Mouse (Mus musculus) liver, embryonic 13.5 days (tissue): Measurements from ENCODE around the gene Vmn1r55. TPM values are rescaled to one million over a fixed set of nuclear protein-coding genes. Genes with fewer than 3 reads are reported as not detected.
"Not testable (repeated sequence)": the region's sequence is repeated elsewhere in the genome, so short reads cannot be mapped to it uniquely, and the experiment has no call there.

ENCODE experiments used
- ATAC-seq: fragments of 200-750 bp; cut with Nextera tagmentation; 2 replicates; pipeline ENCODE4 v1.8.0; 2017; ENCODE audit warnings: low read depth, mild to moderate bottlenecking, moderate number of reproducible peaks, moderate library complexity
- DNase-seq: peaks from one replicate; pipeline ENCODE4 v3.0.0; 2022
- H3K27ac ChIP-seq: fragments of 300-500 bp; sonication (generic); 2 replicates; pipeline ENCODE4 v1.5.1; 2015; ENCODE audit warnings: moderate library complexity, mild to moderate bottlenecking, inconsistent platforms
- H3K27me3 ChIP-seq: fragments of 300-500 bp; sonication (generic); 2 replicates; pipeline ENCODE4 v1.6.1; 2015; ENCODE audit warnings: mild to moderate bottlenecking, inconsistent platforms
- H3K36me3 ChIP-seq: fragments of 300-500 bp; sonication (generic); 2 replicates; pipeline ENCODE4 v1.6.1; 2015; ENCODE audit warnings: mild to moderate bottlenecking, inconsistent platforms
- H3K4me1 ChIP-seq: fragments of 300-500 bp; sonication (generic); replicated peaks from 2 replicates; pipeline ENCODE4 v1.6.1; 2015; ENCODE audit warnings: inconsistent platforms
- H3K4me2 ChIP-seq: fragments of 300-500 bp; sonication (generic); 2 replicates; pipeline ENCODE4 v1.6.1; 2015; ENCODE audit warnings: inconsistent platforms, mild to moderate bottlenecking, moderate library complexity
- H3K4me3 ChIP-seq: fragments of 300-500 bp; sonication (generic); replicated peaks from 2 replicates; pipeline ENCODE4 v1.5.1; 2015; ENCODE audit warnings: mild to moderate bottlenecking, inconsistent platforms
- H3K9ac ChIP-seq: fragments of 300-500 bp; sonication (generic); 2 replicates; pipeline ENCODE4 v1.6.1; 2015; ENCODE audit warnings: mild to moderate bottlenecking, inconsistent platforms
- H3K9me3 ChIP-seq: fragments of 300-500 bp; sonication (generic); replicated peaks from 2 replicates; pipeline ENCODE4 v1.6.1; 2016; ENCODE audit warnings: inconsistent platforms
- WGBS: fragments of 180-500 bp; shearing (Covaris S2); methylation state at CpG from one replicate; pipeline ENCODE4 v1.1.7; 2015; ENCODE audit not compliant: insufficient replicate concordance; 5-methylcytosine and 5-hydroxymethylcytosine counted together
- polyA plus RNA-seq: library from polyadenylated mRNA; unstranded; fragments of >200 nt; fragmentation: Nextera tagmentation; extraction: Ambion mirVana; gene quantifications from 2 replicates; pipeline ENCODE4 v1.2.1, GENCODE M21; 2015

The Vmn1r55 gene
- not detected in 2 replicates for polyA plus RNA-seq

- not testable (repeated sequence) for H3K36me3 ChIP-seq, DNase-seq, H3K27ac ChIP-seq, H3K4me3 ChIP-seq, H3K9ac ChIP-seq, ATAC-seq, H3K4me1 ChIP-seq, H3K9me3 ChIP-seq, H3K27me3 ChIP-seq, H3K4me2 ChIP-seq
Observed at GRCm38 (mm10) chr7:5149570-5149969, at the start of gene Vmn1r55. Gene Vmn1r55, minus strand, starts transcription at chr7:5149670.

- not testable (repeated sequence) for H3K9ac ChIP-seq, ATAC-seq, H3K4me3 ChIP-seq, H3K27ac ChIP-seq, H3K36me3 ChIP-seq, DNase-seq, H3K4me1 ChIP-seq, H3K27me3 ChIP-seq, H3K9me3 ChIP-seq, H3K4me2 ChIP-seq
Observed at GRCm38 (mm10) chr7:5196647-5197046, 47.2 kb upstream of the Vmn1r55 start, which contains the start of gene Vmn1r56. Gene Vmn1r56, minus strand, starts transcription at chr7:5196747.

- WGBS, result 13% methylated on average over 42 of the region's 42 CpGs
- Histone ChIP-seq H3K27me3 (0 out of 2 replicates have a peak, but pooled peaks cover 5% of the 10 kb centered on the region), H3K9me3 (no peaks in the 10 kb centered on the region), H3K4me2 (peak within 1 kb of the TSS; percentile 61), H3K4me3 (peak within 1 kb of the TSS; percentile 44), H3K4me1 (peaks cover 8% of the 10 kb centered on the region; the same call in 1 of the 2 replicates), H3K27ac (no peak within 1 kb of the TSS), H3K9ac (peak within 1 kb of the TSS; percentile 46), H3K36me3 (no peaks in the 10 kb centered on the region)
- ATAC-seq, result peak; percentile 82
- DNase-seq, result peak; percentile 53
Observed at GRCm38 (mm10) chr7:5125549-5126406, 23.7 kb downstream of the Vmn1r55 start, which contains the start of gene Rasl2-9. Gene Rasl2-9, minus strand, starts transcription at chr7:5125950.

GRCm38 (mm10) chr7:5125078-5125477 lies 24.4 kb downstream of the Vmn1r55 start:
- Histone ChIP-seq H3K9ac (no peak overlapping the region), H3K27me3 (0 out of 2 replicates have a peak, but pooled peaks cover 5% of the 10 kb centered on the region), H3K36me3 (no peaks in the 10 kb centered on the region), H3K9me3 (no peaks in the 10 kb centered on the region), H3K27ac (no peak overlapping the region), H3K4me2 (peak overlapping the region; percentile 61), H3K4me3 (no peak overlapping the region), H3K4me1 (peaks cover 8% of the 10 kb centered on the region; the same call in 1 of the 2 replicates)
- 67% methylated on average over 8 of the region's 8 CpGs for WGBS
- no peak for DNase-seq
- no peak for ATAC-seq

- no peak for DNase-seq
- Histone ChIP-seq H3K4me1 (no peaks in the 10 kb centered on the region), H3K9ac (no peak within 1 kb of the TSS), H3K4me3 (no peak within 1 kb of the TSS), H3K27me3 (0 out of 2 replicates have a peak, but pooled peaks cover 5% of the 10 kb centered on the region), H3K4me2 (no peak within 1 kb of the TSS), H3K27ac (no peak within 1 kb of the TSS), H3K36me3 (no peaks in the 10 kb centered on the region), H3K9me3 (no peaks in the 10 kb centered on the region)
- 69% methylated on average over 3 of the region's 3 CpGs for WGBS
- ATAC-seq, result no peak
Observed at GRCm38 (mm10) chr7:5116850-5117249, 32.6 kb downstream of the Vmn1r55 start, which contains the start of gene Rfpl4. Gene Rfpl4, minus strand, starts transcription at chr7:5116950.

GRCm38 (mm10) chr7:5112701-5113100 lies 36.8 kb downstream of the Vmn1r55 start:
- H3K36me3 ChIP-seq, result no peaks in the 10 kb centered on the region
- no peaks in the 10 kb centered on the region for H3K27me3 ChIP-seq
- H3K4me2 ChIP-seq, result no peak overlapping the region
- H3K4me3 ChIP-seq, result no peak overlapping the region
- no peaks in the 10 kb centered on the region for H3K4me1 ChIP-seq
- no peaks in the 10 kb centered on the region for H3K9me3 ChIP-seq
- WGBS, result 25% methylated on average over 3 of the region's 3 CpGs
- no peak overlapping the region for H3K9ac ChIP-seq
- ATAC-seq (no peak), DNase-seq (no peak)
- no peak overlapping the region for H3K27ac ChIP-seq

- no peak overlapping the region for H3K9ac ChIP-seq
- DNase-seq, result no peak
- H3K4me3 ChIP-seq, result no peak overlapping the region
- no peaks in the 10 kb centered on the region for H3K27me3 ChIP-seq
- 78% methylated on average over 8 of the region's 8 CpGs for WGBS
- H3K36me3 ChIP-seq, result no peaks in the 10 kb centered on the region
- H3K9me3 ChIP-seq, result no peaks in the 10 kb centered on the region
- no peak for ATAC-seq
- no peak overlapping the region for H3K27ac ChIP-seq
- H3K4me1 ChIP-seq, result no peaks in the 10 kb centered on the region
- no peak overlapping the region for H3K4me2 ChIP-seq
Observed at GRCm38 (mm10) chr7:5109301-5109700, 40.2 kb downstream of the Vmn1r55 start.

- no peaks in the 10 kb centered on the region for H3K27me3 ChIP-seq
- ATAC-seq (no peak), DNase-seq (no peak)
- no peak overlapping the region for H3K27ac ChIP-seq
- no peaks in the 10 kb centered on the region for H3K36me3 ChIP-seq
- H3K4me2 ChIP-seq, result no peak overlapping the region
- WGBS, result 47% methylated on average over 4 of the region's 4 CpGs
- H3K4me1 ChIP-seq, result no peaks in the 10 kb centered on the region
- no peak overlapping the region for H3K4me3 ChIP-seq
- no peaks in the 10 kb centered on the region for H3K9me3 ChIP-seq
- H3K9ac ChIP-seq, result no peak overlapping the region
Observed at GRCm38 (mm10) chr7:5108272-5108671, 41.2 kb downstream of the Vmn1r55 start.

GRCm38 (mm10) chr7:5102564-5102963 lies 46.9 kb downstream of the Vmn1r55 start:
- H3K27ac ChIP-seq, result no peak overlapping the region
- peaks cover 17% of the 10 kb centered on the region for H3K36me3 ChIP-seq
- DNase-seq (no peak), ATAC-seq (no peak)
- no peak overlapping the region for H3K9ac ChIP-seq
- H3K4me2 ChIP-seq, result no peak overlapping the region
- H3K9me3 ChIP-seq, result no peaks in the 10 kb centered on the region
- H3K4me3 ChIP-seq, result no peak overlapping the region
- no peaks in the 10 kb centered on the region for H3K27me3 ChIP-seq
- WGBS, result 66% methylated on average over 2 of the region's 2 CpGs
- H3K4me1 ChIP-seq, result no peaks in the 10 kb centered on the region

GRCm38 (mm10) chr7:5101066-5101663 lies 48.3 kb downstream of the Vmn1r55 start:
- peak; percentile 48; the same call in 1 of the 2 replicates for ATAC-seq
- H3K9ac ChIP-seq, result no peak overlapping the region
- 32% methylated on average over 10 of the region's 10 CpGs for WGBS
- peaks cover 31% of the 10 kb centered on the region for H3K36me3 ChIP-seq
- no peaks in the 10 kb centered on the region for H3K4me1 ChIP-seq
- no peaks in the 10 kb centered on the region for H3K9me3 ChIP-seq
- no peaks in the 10 kb centered on the region for H3K27me3 ChIP-seq
- H3K4me2 ChIP-seq, result no peak overlapping the region
- no peak overlapping the region for H3K27ac ChIP-seq
- H3K4me3 ChIP-seq, result no peak overlapping the region
- no peak for DNase-seq

- no peak overlapping the region for H3K27ac ChIP-seq
- DNase-seq (no peak), ATAC-seq (no peak)
- H3K36me3 ChIP-seq, result peaks cover 45% of the 10 kb centered on the region
- no peak overlapping the region for H3K9ac ChIP-seq
- H3K4me3 ChIP-seq, result no peak overlapping the region
- no peaks in the 10 kb centered on the region for H3K9me3 ChIP-seq
- H3K4me2 ChIP-seq, result no peak overlapping the region
- WGBS, result 75% methylated on average over 3 of the region's 3 CpGs
- no peaks in the 10 kb centered on the region for H3K27me3 ChIP-seq
- no peaks in the 10 kb centered on the region for H3K4me1 ChIP-seq
Observed at GRCm38 (mm10) chr7:5099796-5100195, 49.7 kb downstream of the Vmn1r55 start.
